Mouse (Mus musculus): ENCODE data around the gene Akap12.
A peak's percentile ranks its signal among the peaks of the same experiment; 100 is the strongest.

GRCm38 (mm10) chr10:4386609-4387591 is 120.7 kb downstream of the Akap12 start:
- TF ChIP-seq CTCF (IDR thresholded peaks at IDR 0.05; ENCODE audit: low read depth, low read length): no peak
- TF ChIP-seq POLR2A (IDR thresholded peaks at IDR 0.05; ENCODE audit: insufficient read depth, low read length): peak; percentile 67
- 0 out of 2 replicates have a peak, but pooled peaks have one; percentile 39 for TF ChIP-seq EP300 (IDR thresholded peaks at IDR 0.05; ENCODE audit: insufficient read depth, low read depth, low read length)
